ENCODE assay signal across 20 mouse cellular contexts in the genomic region with DNA sequence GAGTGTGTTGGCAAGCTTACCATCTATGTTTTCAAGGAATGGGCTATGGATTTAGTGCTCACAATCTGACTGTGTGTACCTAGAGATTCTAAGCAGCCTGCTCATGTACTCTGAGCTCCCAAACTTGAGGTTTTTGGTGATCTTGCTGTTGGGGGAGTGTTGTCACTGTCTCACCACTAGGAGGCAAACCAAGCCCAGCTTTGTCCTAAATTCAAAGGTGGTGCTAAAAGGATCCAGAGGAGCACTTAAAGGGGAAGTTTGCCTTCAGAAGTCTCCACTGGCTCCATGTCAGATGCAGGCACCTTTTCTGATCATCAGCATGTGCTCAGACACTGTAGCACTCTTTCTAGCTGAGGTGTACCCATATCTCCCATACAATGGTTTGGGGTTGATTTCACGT. TPM values are rescaled to one million over a fixed set of nuclear protein-coding genes. Genes with fewer than 3 reads are reported as not detected.
A peak's percentile ranks its signal among the peaks of the same experiment; 100 is the strongest.
DNase-seq lines count a peak whose midpoint lies in the region; ATAC-seq and TF ChIP-seq lines count a peak whose summit lies in the region.
"Had no signal": no experiment of that assay in that cellular context is flagged by ENCODE, and none has a peak within 500 bp of the region (broad histone marks: within the 10 kb centered on the region; RNA-seq: fewer than 3 reads in every experiment).

No protein-coding gene starts in this region.

- no peak overlapping the region for H3K27ac ChIP-seq in hindbrain, postnatal 0 days
- no peak overlapping the region for H3K27ac ChIP-seq in hindbrain, embryonic 14.5 days
- H3K27ac ChIP-seq: hindbrain, embryonic 13.5 days had no signal

- H3K9me3 ChIP-seq in hindbrain, postnatal 0 days (ENCODE audit: low read length): no peaks in the 10 kb centered on the region
- no peaks in the 10 kb centered on the region for H3K9me3 ChIP-seq in hindbrain, embryonic 14.5 days (ENCODE audit: control insufficient read depth, low read length)
- H3K9me3 ChIP-seq: hindbrain, embryonic 13.5 days had no signal

- no peaks in the 10 kb centered on the region for H3K27me3 ChIP-seq in hindbrain, postnatal 0 days (ENCODE audit: insufficient read depth, low read length)
- no peaks in the 10 kb centered on the region for H3K27me3 ChIP-seq in hindbrain, embryonic 14.5 days (ENCODE audit: control insufficient read depth, insufficient read depth, low read length)
- H3K27me3 ChIP-seq: hindbrain, embryonic 13.5 days had no signal

- no peak overlapping the region for H3K9ac ChIP-seq in hindbrain, postnatal 0 days (replicated peaks; ENCODE audit: low read length)
- no peak overlapping the region for H3K9ac ChIP-seq in hindbrain, embryonic 14.5 days
- H3K9ac ChIP-seq: hindbrain, embryonic 13.5 days had no signal

- H3K4me2 ChIP-seq in hindbrain, postnatal 0 days (ENCODE audit: low read depth, low read length): no peak overlapping the region
- no peak overlapping the region for H3K4me2 ChIP-seq in hindbrain, embryonic 14.5 days (replicated peaks)
- H3K4me2 ChIP-seq: hindbrain, embryonic 13.5 days had no signal

- WGBS in hindbrain, postnatal 0 days: 48% methylated on average over 1 of the region's 1 CpGs
- 57% methylated on average over 1 of the region's 1 CpGs for WGBS in hindbrain, embryonic 14.5 days

- DNase-seq in hindbrain, postnatal 0 days (ENCODE audit: low spot score): no peak
- DNase-seq in hindbrain, embryonic 14.5 days (ENCODE audit: low spot score): no peak
- peak; percentile 61 for DNase-seq in 416B (ENCODE audit: low read depth)
- peak; percentile 29 for DNase-seq in R1 (ENCODE audit: low read depth, low spot score)
- no peak for DNase-seq in cerebellum, postnatal 4 days (ENCODE audit: low spot score in 2 of 2)
- DNase-seq in MN1 (ENCODE audit: low spot score): no peak
- no peak for DNase-seq in right cerebral cortex, adult 2 months (ENCODE audit: low spot score in 2 of 2)
- DNase-seq: cerebellum, postnatal 10 days; kidney, postnatal 10 days; lung, postnatal 14 days; thymus, adult 18-20 months had no signal

- TF ChIP-seq CTCF in hindbrain, postnatal 0 days (IDR thresholded peaks at IDR 0.05; ENCODE audit: low read depth): peak; percentile 46

- ATAC-seq in hindbrain, postnatal 0 days: no peak
- no peak for ATAC-seq in hindbrain, embryonic 14.5 days (ENCODE audit: low FRiP score)
- ATAC-seq in granulocyte monocyte progenitor cell, adult 5-6 weeks (replicated peaks; ENCODE audit: poor library complexity, severe bottlenecking): peak; percentile 91

- H3K36me3 ChIP-seq in hindbrain, postnatal 0 days (ENCODE audit: insufficient read depth, low read length): no peaks in the 10 kb centered on the region
- no peaks in the 10 kb centered on the region for H3K36me3 ChIP-seq in hindbrain, embryonic 14.5 days (replicated peaks; ENCODE audit: control insufficient read depth, insufficient read depth)
- H3K36me3 ChIP-seq: hindbrain, embryonic 13.5 days had no signal

- H3K4me1 ChIP-seq in hindbrain, postnatal 0 days (ENCODE audit: insufficient read depth, low read length): no peaks in the 10 kb centered on the region
- H3K4me1 ChIP-seq in hindbrain, embryonic 14.5 days (replicated peaks; ENCODE audit: control insufficient read depth, insufficient read depth, low read length): no peaks in the 10 kb centered on the region
- H3K4me1 ChIP-seq: hindbrain, embryonic 13.5 days had no signal

- no peak overlapping the region for H3K4me3 ChIP-seq in hindbrain, postnatal 0 days (ENCODE audit: low read length)
- H3K4me3 ChIP-seq in hindbrain, embryonic 14.5 days (replicated peaks; ENCODE audit: low read length): no peak overlapping the region
- H3K4me3 ChIP-seq: erythroblast, embryonic 14.5 days; hindbrain, embryonic 13.5 days; myocyte had no signal

RNA-seq across cellular contexts. Expression of gene Mrgpra4, which starts 4.9 kb away (rescaled TPM):
- not detected in 2 replicates for total RNA-seq in hindbrain, postnatal 0 days (2014; rRNA removed)
- polyA plus RNA-seq in hindbrain, postnatal 0 days (2015; fragmentation: Nextera tagmentation; extraction: Ambion mirVana): not detected in 2 replicates
- polyA plus RNA-seq in hindbrain, embryonic 14.5 days (2014; fragmentation: Nextera tagmentation; extraction: Ambion mirVana): not detected in 2 replicates
- not detected in 2 replicates for total RNA-seq in granulocyte monocyte progenitor cell, adult 5-6 weeks (2014; fragmentation: Nextera tagmentation)
- total RNA-seq in granulocyte monocyte progenitor cell, adult 5-6 weeks (2017): not detected in 2 replicates
- total RNA-seq: layer of hippocampus, postnatal 25 days had no signal
- polyA plus RNA-seq: C2C12; erythroblast, embryonic 14.5 days; hindbrain, embryonic 13.5 days; limb, embryonic 14.5 days; myocyte; spleen, adult 2 months had no signal

RNA-seq across cellular contexts. Expression of gene Mrgprx1, which starts 40.6 kb away (rescaled TPM):
- not detected in 2 replicates for total RNA-seq in hindbrain, postnatal 0 days (2014; rRNA removed)
- not detected in 2 replicates for polyA plus RNA-seq in hindbrain, postnatal 0 days (2015; fragmentation: Nextera tagmentation; extraction: Ambion mirVana)
- not detected in 2 replicates for polyA plus RNA-seq in hindbrain, embryonic 14.5 days (2014; fragmentation: Nextera tagmentation; extraction: Ambion mirVana)
- total RNA-seq in granulocyte monocyte progenitor cell, adult 5-6 weeks (2014; fragmentation: Nextera tagmentation): not detected in 2 replicates
- not detected in 2 replicates for total RNA-seq in granulocyte monocyte progenitor cell, adult 5-6 weeks (2017)
- total RNA-seq: heart, adult 8-10 months; layer of hippocampus, postnatal 25 days had no signal
- polyA plus RNA-seq: C2C12; erythroblast, embryonic 14.5 days; hindbrain, embryonic 13.5 days; limb, embryonic 14.5 days; myocyte; spleen, adult 2 months had no signal

Comparison
In these comparisons a context has a peak if more than half of its experiments do, and no peak if none do; other contexts are left out.
1. DNase-seq: peak in 416B (single experiment) and R1 (single experiment); none in hindbrain, postnatal 0 days (single experiment), hindbrain, embryonic 14.5 days (single experiment), cerebellum, postnatal 4 days (0 of 2), MN1 (single experiment) and right cerebral cortex, adult 2 months (0 of 2).